Mouse (Mus musculus): Measurements from ENCODE around the gene 9930021J03Rik. TPM values are rescaled to one million over a fixed set of nuclear protein-coding genes. Genes with fewer than 3 reads are reported as not detected.

9930021J03Rik gene
- polyA plus RNA-seq, 1 experiment from 2014 or later = 4.1 TPM

- H3K4me2 ChIP-seq = no peak overlapping the region
- ATAC-seq (ENCODE audit: borderline replicate concordance, extremely low read depth, low FRiP score, low TSS enrichment) = no peak
- H3K9me3 ChIP-seq = no peaks in the 10 kb centered on the region
- no peaks in the 10 kb centered on the region for H3K36me3 ChIP-seq
- H3K4me3 ChIP-seq = no peak overlapping the region
- H3K4me1 ChIP-seq = no peaks in the 10 kb centered on the region
- H3K9ac ChIP-seq = no peak overlapping the region
- H3K27me3 ChIP-seq = peaks cover 91% of the 10 kb centered on the region
- no peak overlapping the region for H3K27ac ChIP-seq
- WGBS = 70% methylated on average over 5 of the region's 5 CpGs
Observed at GRCm38 (mm10) chr19:29664934-29665333, 140.9 kb downstream of the 9930021J03Rik start.

Other genes with a start within 250 kb of the 9930021J03Rik start
- gene Ermp1, start 157.6 kb downstream of the 9930021J03Rik start, polyA plus RNA-seq (2015; fragmentation: Nextera tagmentation; extraction: Ambion mirVana) = 6.9 and 7.9 TPM in 2 replicates
- not detected in 2 replicates for gene Mlana, start 108.2 kb downstream of the 9930021J03Rik start, polyA plus RNA-seq (2015; fragmentation: Nextera tagmentation; extraction: Ambion mirVana)
- gene Ranbp6, start 7.0 kb upstream of the 9930021J03Rik start, polyA plus RNA-seq (2015; fragmentation: Nextera tagmentation; extraction: Ambion mirVana) = 14.2 and 14.4 TPM in 2 replicates
- 4.7 and 7.1 TPM in 2 replicates for gene Il33, start 119.1 kb upstream of the 9930021J03Rik start, polyA plus RNA-seq (2015; fragmentation: Nextera tagmentation; extraction: Ambion mirVana)
- gene Trpd52l3, start 197.8 kb upstream of the 9930021J03Rik start, polyA plus RNA-seq (2015; fragmentation: Nextera tagmentation; extraction: Ambion mirVana) = not detected in 2 replicates
- 66.6 and 69.2 TPM in 2 replicates for gene Uhrf2, start 224.5 kb upstream of the 9930021J03Rik start, polyA plus RNA-seq (2015; fragmentation: Nextera tagmentation; extraction: Ambion mirVana)

Data from lung, embryonic 15.5 days (tissue).